In genomic region chr6:31525231-31525900, GRCm38 (mm10) we compare ENCODE assay signal across 8 mouse cellular contexts. TPM values are rescaled to one million over a fixed set of nuclear protein-coding genes. Genes with fewer than 3 reads are reported as not detected.
DNase-seq lines count a peak whose midpoint lies in the region; ATAC-seq and TF ChIP-seq lines count a peak whose summit lies in the region.

No protein-coding gene starts in this region.

- no peaks in the 10 kb centered on the region for H3K4me1 ChIP-seq in MEL (ENCODE audit: control insufficient read depth in 1 of 2, insufficient read depth in 2 of 2, low read length in 2 of 2)
- H3K4me1 ChIP-seq in heart, embryonic 16.5 days (ENCODE audit: control insufficient read depth, insufficient read depth, low read length) = no peaks in the 10 kb centered on the region

- ATAC-seq in cerebellum, adult (ENCODE audit: insufficient number of reproducible peaks, low FRiP score, low TSS enrichment) = peak; percentile 43; the same call in 1 of the 2 replicates
- ATAC-seq in heart, embryonic 16.5 days (replicated peaks; ENCODE audit: extremely low read depth, insufficient read depth, low FRiP score) = peak; percentile 64; the same call in 1 of the 2 replicates

- no peak for TF ChIP-seq POLR2A in MEL (IDR thresholded peaks at IDR 0.05; ENCODE audit: control insufficient read depth in 1 of 2, insufficient read depth in 1 of 2, low read depth in 1 of 2, low read length in 2 of 2, poor library complexity in 1 of 2)

- TF ChIP-seq EP300 in MEL (IDR thresholded peaks at IDR 0.05; ENCODE audit: low read depth in 1 of 2, low read length in 2 of 2) = no peak

- H3K4me2 ChIP-seq in heart, embryonic 16.5 days (ENCODE audit: low read depth, low read length) = no peak overlapping the region

- TF ChIP-seq RAD21 in MEL (IDR thresholded peaks at IDR 0.05; ENCODE audit: low read depth, low read length) = peak; percentile 91

- H3K36me3 ChIP-seq in MEL (ENCODE audit: control insufficient read depth in 1 of 2, insufficient read depth in 2 of 2, low read length in 2 of 2) = no peaks in the 10 kb centered on the region
- peaks cover 4% of the 10 kb centered on the region; the same call in 1 of the 2 replicates for H3K36me3 ChIP-seq in heart, embryonic 16.5 days (ENCODE audit: control insufficient read depth, insufficient read depth)

- no peak overlapping the region for H3K4me3 ChIP-seq in MEL (ENCODE audit: control insufficient read depth in 1 of 2, insufficient read depth in 1 of 2, low read depth in 2 of 2, low read length in 2 of 2)
- H3K4me3 ChIP-seq in heart, embryonic 16.5 days (ENCODE audit: low read length) = no peak overlapping the region

- no peak overlapping the region for H3K27ac ChIP-seq in MEL (ENCODE audit: control insufficient read depth, low read depth, low read length)
- H3K27ac ChIP-seq in heart, embryonic 16.5 days (ENCODE audit: low read length) = no peak overlapping the region

- no peaks in the 10 kb centered on the region for H3K9me3 ChIP-seq in MEL (replicated peaks; ENCODE audit: insufficient read depth, low read length)
- no peaks in the 10 kb centered on the region for H3K9me3 ChIP-seq in heart, embryonic 16.5 days (replicated peaks; ENCODE audit: control insufficient read depth, low read length)

- TF ChIP-seq CTCF in MEL (IDR thresholded peaks at IDR 0.05 in 2 of 3, conservative IDR thresholded peaks at IDR 0.05 in 1 of 3; ENCODE audit: control insufficient read depth in 1 of 3, insufficient read depth in 1 of 3, low read depth in 2 of 3, low read length in 3 of 3, poor library complexity in 1 of 3, severe bottlenecking in 1 of 3) = peak; percentile 90 to 95 (median 91)

- no peaks in the 10 kb centered on the region for H3K79me2 ChIP-seq in MEL (ENCODE audit: control insufficient read depth, insufficient read depth, low read length, poor library complexity)

- no peaks in the 10 kb centered on the region for H3K27me3 ChIP-seq in MEL (ENCODE audit: control insufficient read depth in 1 of 2, insufficient read depth in 2 of 2, low read length in 2 of 2)
- H3K27me3 ChIP-seq in heart, embryonic 16.5 days (ENCODE audit: control insufficient read depth, insufficient read depth, low read length) = no peaks in the 10 kb centered on the region

- DNase-seq in cerebellum, adult 11-12 months = no peak
- DNase-seq in MEL (ENCODE audit: low read depth, low spot score) = peak; percentile 78
- peak; percentile 51 to 55 for DNase-seq in cerebellum, postnatal 36 days
- DNase-seq in layer of hippocampus, postnatal 14 days (ENCODE audit: low spot score in 2 of 2) = peak; percentile 52 to 54
- peak; percentile 63 for DNase-seq in lung, postnatal 36 days
- DNase-seq in skeletal muscle tissue, adult 2 months (ENCODE audit: low read depth, low spot score) = peak; percentile 45

- H3K9ac ChIP-seq in MEL (ENCODE audit: control insufficient read depth, low read depth, low read length, poor library complexity, severe bottlenecking) = no peak overlapping the region
- H3K9ac ChIP-seq in heart, embryonic 16.5 days (ENCODE audit: low read length) = no peak overlapping the region

- WGBS in heart, embryonic 16.5 days = 66% methylated on average over 6 of the region's 6 CpGs

TF ChIP-seq in MEL, 35 proteins besides CTCF, POLR2A, EP300 and RAD21:
- TF ChIP-seq ZNF384 (IDR thresholded peaks at IDR 0.05; ENCODE audit: low read depth, low read length) = no peak
- TF ChIP-seq POLR2AphosphoS5 (IDR thresholded peaks at IDR 0.05; ENCODE audit: borderline replicate concordance, low read depth, low read length) = no peak
- TF ChIP-seq MAZ (IDR thresholded peaks at IDR 0.05; ENCODE audit: low read depth, low read length) = no peak
- TF ChIP-seq SIN3A (IDR thresholded peaks at IDR 0.05; ENCODE audit: low read length) = no peak; the same call in 1 of the 2 replicates
- no peak for TF ChIP-seq MEF2A (IDR thresholded peaks at IDR 0.05; ENCODE audit: extremely low read depth, insufficient replicate concordance, low read depth, low read length, poor library complexity, severe bottlenecking)
- 0 out of 2 replicates have a peak, but pooled peaks have one; percentile 19 for TF ChIP-seq TBP (IDR thresholded peaks at IDR 0.05; ENCODE audit: low read depth, low read length)
- peak; percentile 89 for TF ChIP-seq ZC3H11A (IDR thresholded peaks at IDR 0.05; ENCODE audit: low read depth, low read length)
- peak; percentile 81 for TF ChIP-seq SMC3 (IDR thresholded peaks at IDR 0.05; ENCODE audit: low read depth, low read length)
- TF ChIP-seq E2F4 (IDR thresholded peaks at IDR 0.05; ENCODE audit: borderline replicate concordance, low read depth, low read length) = no peak
- 0 out of 2 replicates have a peak, but pooled peaks have one; percentile 11 for TF ChIP-seq BHLHE40 (IDR thresholded peaks at IDR 0.05; ENCODE audit: borderline replicate concordance, low read depth, low read length)
TF ChIP-seq in MEL: peak in this region for 4.

RNA-seq across cellular contexts. Expression of gene Podxl, which starts 38.4 kb away (rescaled TPM):
- total RNA-seq in MEL (2012; rRNA removed) = 14.2 and 19.1 TPM in 2 replicates
- polyA plus RNA-seq in MEL (2012; ENCODE audit: insufficient read depth in 1 of 2, insufficient read length in 2 of 2, low read depth in 1 of 2, low replicate concordance in 2 of 2, missing spikeins in 1 of 2) = 10 to 100 TPM in 1 of 2 experiments, not detected in 1; 40.8 TPM
- polyA plus RNA-seq in heart, embryonic 16.5 days (2015; fragmentation: Nextera tagmentation; extraction: Ambion mirVana) = 16.9 and 21.4 TPM in 2 replicates
- 10 to 100 TPM; 16.4 to 18.9 TPM for total RNA-seq in layer of hippocampus, postnatal 14 days (2021)
